Mouse (Mus musculus) CH12.LX (cell line): ENCODE measurements at regions not wholly inside any gene's neighbourhood (a gene's known extent, or its start where the extent isn't known, plus 50 kb on each side); places are given as distances from the start of the nearest gene placed in this dataset.
A peak's percentile ranks its signal among the peaks of the same experiment; 100 is the strongest.

Source experiments
- CTCF ChIP-seq, 2 experiments: IDR thresholded peaks in 1 of 2; conservative IDR thresholded peaks in 1 of 2; 2 replicates each; pipeline ENCODE4 v1.5.1; 2011 to 2012; ENCODE audit warnings: low read depth in 2 of 2, low read length in 2 of 2, improper control_type of control experiment in 1 of 2, inconsistent platforms in 1 of 2, mild to moderate bottlenecking in 1 of 2, moderate library complexity in 1 of 2
- EP300 ChIP-seq: IDR thresholded peaks from 2 replicates; pipeline ENCODE4 v1.6.1; 2011; ENCODE audit warnings: low read length, improper control_type of control experiment
- GABPA ChIP-seq: IDR thresholded peaks from 2 replicates; pipeline ENCODE4 v1.6.1; 2012; ENCODE audit warnings: low read depth, low read length, improper control_type of control experiment, inconsistent platforms; ENCODE audit not compliant: insufficient replicate concordance
- HCFC1 ChIP-seq: IDR thresholded peaks from 2 replicates; pipeline ENCODE4 v1.6.1; 2012; ENCODE audit warnings: low read depth, mild to moderate bottlenecking, inconsistent platforms, low read length, improper control_type of control experiment
- JUND ChIP-seq: conservative IDR thresholded peaks from 2 replicates; pipeline ENCODE4 v1.6.1; 2011; ENCODE audit warnings: low read depth, low read length, improper control_type of control experiment
- MAZ ChIP-seq: IDR thresholded peaks from 2 replicates; pipeline ENCODE4 v1.6.1; 2012; ENCODE audit warnings: low read depth, mild to moderate bottlenecking, inconsistent platforms, low read length, improper control_type of control experiment, moderate library complexity
- MXI1 ChIP-seq: IDR thresholded peaks from 2 replicates; pipeline ENCODE4 v1.6.1; 2011; ENCODE audit warnings: mild to moderate bottlenecking, low read depth, low read length, improper control_type of control experiment
- POLR2A ChIP-seq: IDR thresholded peaks from 2 replicates; pipeline ENCODE4 v1.6.1; 2011; ENCODE audit warnings: low read depth, mild to moderate bottlenecking, improper control_type of control experiment, low read length
- POLR2AphosphoS2 ChIP-seq: IDR thresholded peaks from 2 replicates; pipeline ENCODE4 v1.6.1; 2011; ENCODE audit warnings: low read depth, low read length, improper control_type of control experiment
- RCOR1 ChIP-seq: conservative IDR thresholded peaks from 2 replicates; pipeline ENCODE4 v1.6.1; 2012; ENCODE audit warnings: low read depth, mild to moderate bottlenecking, inconsistent platforms, low read length, improper control_type of control experiment
- SMC3 ChIP-seq: IDR thresholded peaks from 2 replicates; pipeline ENCODE4 v1.6.1; 2011; ENCODE audit warnings: low read depth, low read length, improper control_type of control experiment
- TCF12 ChIP-seq: IDR thresholded peaks from 2 replicates; pipeline ENCODE4 v1.6.1; 2014; ENCODE audit warnings: low read depth, mild to moderate bottlenecking, inconsistent platforms, low read length, improper control_type of control experiment
- UBTF ChIP-seq: IDR thresholded peaks from 2 replicates; pipeline ENCODE4 v1.6.1; 2012; ENCODE audit warnings: low read depth, mild to moderate bottlenecking, inconsistent platforms, low read length, improper control_type of control experiment, moderate library complexity

DNA sequence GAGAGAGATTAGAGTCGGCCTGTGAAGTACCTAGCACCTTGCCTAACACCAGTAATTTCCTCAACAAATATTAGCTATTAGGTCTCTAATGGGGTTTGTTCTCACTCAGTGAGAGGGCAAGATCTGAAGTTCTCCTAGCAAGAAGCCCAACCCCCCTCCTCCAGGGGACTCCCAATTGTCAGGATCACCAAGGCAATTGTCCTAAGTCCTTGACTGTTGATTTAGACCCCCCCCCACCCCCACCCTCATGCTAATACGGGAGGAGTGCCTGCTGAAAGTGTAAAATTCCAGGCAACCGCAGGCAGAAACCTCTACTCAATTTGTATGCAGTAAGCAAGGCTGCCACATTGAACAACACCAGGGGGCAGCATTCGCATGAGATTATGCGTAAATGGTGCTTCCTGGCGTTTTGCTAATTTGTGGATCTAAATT is 94.6 kb upstream of the Foxd3 start:
- TF ChIP-seq POLR2AphosphoS2 (no peak), EP300 (no peak), TCF12 (no peak), JUND (no peak), POLR2A (no peak), CTCF (conservative IDR thresholded peaks at IDR 0.05 in 1 of 2, IDR thresholded peaks at IDR 0.05 in 1 of 2; ENCODE audit: low read depth in 2 of 2, low read length in 2 of 2) (peak in 1 of 2 experiments; percentile 23; a peak in 1 of 4 replicates), SMC3 (0 out of 2 replicates have a peak, but pooled peaks have one; percentile 4), GABPA (no peak), RCOR1 (no peak), MXI1 (no peak), MAZ (no peak), HCFC1 (no peak), UBTF (no peak)
